Mouse (Mus musculus) retina, postnatal 1 day (tissue): ENCODE data around the gene Mastl.

ENCODE experiments used
- DNase-seq: peaks from one replicate; pipeline ENCODE4 v3.0.0-alpha.2; 2012

The Mastl gene

DNA sequence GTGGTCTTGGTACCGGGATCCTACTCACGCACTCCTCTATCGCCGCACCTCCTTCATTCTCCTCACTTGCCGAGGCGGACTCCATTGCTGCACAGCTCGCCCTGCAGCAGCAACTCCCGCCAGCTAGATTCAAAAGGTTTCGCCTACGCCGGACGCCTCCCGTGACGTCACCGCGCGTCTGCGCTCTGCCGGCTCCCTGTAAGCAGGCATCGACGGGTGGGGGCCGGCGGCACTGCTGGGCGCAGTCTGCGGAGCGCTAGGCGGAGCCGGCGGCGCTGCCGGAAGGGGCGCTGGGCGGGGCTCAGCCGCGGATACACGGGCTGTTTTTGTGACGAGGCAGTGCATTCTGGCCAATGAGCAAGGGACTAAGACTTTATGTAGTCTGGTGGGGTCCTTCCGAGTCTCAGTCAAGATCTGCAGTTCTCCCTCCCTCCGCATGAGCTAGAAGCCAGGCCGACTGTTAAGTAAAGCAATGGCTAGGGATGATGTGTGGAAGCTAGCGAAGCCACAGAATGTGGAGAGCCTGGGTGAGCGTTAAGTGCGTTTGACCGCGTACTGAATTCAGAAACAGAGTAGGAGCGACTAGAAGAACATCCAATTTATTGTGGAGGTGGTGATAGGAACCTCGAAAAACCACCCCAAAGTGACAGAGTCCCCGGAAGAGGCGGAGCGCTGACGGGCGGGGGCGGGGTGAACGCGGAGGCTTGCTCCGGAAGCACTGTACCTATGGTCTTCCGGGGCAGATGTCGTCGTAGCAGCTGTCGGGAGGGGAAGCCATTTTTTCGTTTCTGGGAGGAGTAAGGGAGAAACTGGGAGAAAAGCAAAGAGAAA is at the start of gene Mastl, which contains the start of gene Yme1l1:
Gene Mastl, minus strand, starts transcription at position 248 of the 831 bp plus-strand sequence.
Gene Yme1l1, plus strand, starts transcription at position 593 of the 831 bp plus-strand sequence.
- DNase-seq, result peak; percentile 98

- DNase-seq, result no peak
These were observed 47.3 kb upstream of the Mastl start for GRCm38 (mm10) chr2:23202900-23203670.

GRCm38 (mm10) chr2:23201034-23201433 is 45.2 kb upstream of the Mastl start:
- DNase-seq, result no peak

- DNase-seq, result no peak
These were observed 38.5 kb upstream of the Mastl start for GRCm38 (mm10) chr2:23194366-23194765.

DNA sequence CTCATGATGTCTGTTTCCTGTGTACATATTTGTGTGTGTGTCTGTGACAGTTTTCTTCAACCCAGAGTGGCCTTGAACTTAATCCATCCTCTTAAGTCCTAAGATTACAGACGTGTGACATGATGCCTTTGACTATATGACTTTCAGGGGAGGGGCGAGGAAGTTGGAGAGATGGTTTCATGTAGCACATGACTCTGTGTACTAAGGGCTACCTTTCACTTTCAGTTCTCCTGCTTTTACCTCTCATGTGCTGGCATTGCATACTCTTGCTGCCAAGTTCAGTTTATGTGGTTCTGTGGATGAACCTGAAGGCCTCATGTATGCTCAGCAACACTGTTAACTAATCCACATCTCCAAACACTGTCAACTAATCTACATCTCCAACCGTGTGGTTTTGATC is 16.5 kb upstream of the Mastl start:
- no peak for DNase-seq

DNA sequence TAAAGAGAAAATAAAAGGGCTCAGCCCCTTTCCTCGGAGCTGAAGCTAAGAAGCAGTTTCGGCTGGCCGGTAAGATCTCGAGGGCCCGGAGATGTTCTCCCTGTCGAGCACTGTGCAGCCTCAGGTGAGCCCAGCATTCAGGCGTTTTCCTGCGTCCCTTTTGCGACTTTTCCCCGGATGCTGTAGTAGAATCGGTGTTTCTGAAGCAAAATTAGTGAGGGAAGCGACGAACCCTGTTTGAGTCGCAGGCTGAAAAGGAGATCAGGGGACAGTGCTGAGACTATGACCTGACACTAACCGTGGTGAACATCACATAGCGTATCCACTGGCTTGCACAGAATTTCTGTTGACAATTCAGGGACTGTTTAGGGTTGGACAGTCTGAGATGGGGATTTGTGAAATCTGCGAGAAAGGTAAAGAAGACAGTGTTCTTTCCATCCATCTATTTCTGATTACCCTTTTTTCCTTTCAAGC is 821 bp upstream of the Mastl start:
- no peak for DNase-seq

GRCm38 (mm10) chr2:23155199-23155621 is 614 bp downstream of the Mastl start:
- DNase-seq, result no peak

DNA sequence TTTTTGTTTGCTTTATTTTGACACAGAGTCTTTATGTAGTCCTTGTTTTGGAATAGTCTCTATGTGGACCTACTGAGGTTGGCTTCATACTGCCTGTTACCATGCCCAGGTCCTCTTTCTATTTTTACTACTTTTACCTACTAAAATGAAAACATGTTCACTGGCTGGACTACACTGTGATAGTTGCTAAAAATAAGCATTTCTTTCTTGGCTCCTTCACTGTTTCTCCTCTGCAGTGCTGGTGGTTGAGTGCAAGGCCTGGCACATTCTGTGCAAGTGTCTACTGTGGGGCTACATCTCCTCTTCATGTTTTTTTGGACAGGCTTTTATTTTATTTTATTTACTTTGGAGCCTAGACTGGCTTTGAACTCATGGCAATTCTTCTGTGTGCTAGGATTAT is 36.3 kb downstream of the Mastl start:
- DNase-seq, result no peak

DNA sequence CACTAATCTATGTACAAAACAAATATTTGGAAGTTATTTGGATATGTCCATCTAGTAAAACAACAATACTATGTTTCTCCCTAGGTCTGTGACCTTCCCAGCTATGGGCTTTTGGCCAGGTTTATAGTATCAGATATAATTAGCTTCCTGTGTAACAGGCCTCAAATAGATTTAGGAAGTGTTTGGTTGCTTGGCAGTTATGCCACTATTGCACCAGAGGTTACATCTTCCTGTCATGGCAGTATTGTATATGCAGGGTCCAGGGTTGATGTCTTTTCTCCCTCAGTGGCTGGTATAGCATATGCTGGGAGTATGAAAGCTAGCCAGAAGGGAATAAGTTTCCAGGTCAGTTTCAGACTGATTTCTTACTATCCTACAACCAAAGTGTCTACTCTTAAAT is 53.6 kb downstream of the Mastl start:
- DNase-seq, result no peak

- no peak for DNase-seq
These were observed 58.8 kb downstream of the Mastl start for GRCm38 (mm10) chr2:23097028-23097427.

DNA sequence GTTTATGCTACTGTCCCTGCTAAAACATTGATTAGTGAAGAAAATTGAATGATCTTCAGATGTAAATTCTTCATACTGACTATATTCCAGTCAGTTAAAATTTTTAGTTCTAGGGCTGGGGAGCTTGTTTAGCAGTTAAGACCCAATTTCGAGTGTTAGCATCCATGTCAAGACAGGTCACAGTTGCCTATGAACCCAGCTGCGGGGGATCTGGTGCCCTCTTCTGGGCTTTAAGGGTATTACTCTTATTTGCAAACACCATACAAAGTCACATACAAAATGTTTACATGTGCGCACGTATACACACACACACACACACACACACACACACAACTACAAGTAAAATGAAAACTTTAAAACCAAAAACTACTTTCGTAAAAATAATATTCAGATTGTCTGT is 63.6 kb downstream of the Mastl start:
- peak; percentile 51 for DNase-seq

DNA sequence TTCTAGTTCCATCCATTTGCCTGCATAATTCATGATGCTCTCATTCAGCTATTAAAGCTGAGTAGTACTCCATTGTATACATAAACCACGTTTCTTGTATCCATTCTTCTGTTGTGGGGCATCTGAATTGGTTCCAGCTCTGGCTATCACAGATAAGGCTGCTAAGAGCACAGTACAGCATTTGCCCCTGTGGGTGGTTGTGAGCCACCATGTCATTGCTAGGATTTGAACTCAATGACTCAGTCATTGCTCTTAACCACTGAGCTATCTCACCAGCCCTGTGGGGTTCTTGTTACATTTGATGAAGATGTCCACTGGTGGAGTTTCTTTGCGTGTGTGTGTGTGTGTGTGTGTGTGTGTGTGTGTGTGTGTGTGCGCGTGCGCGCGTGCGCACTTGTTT is 71.3 kb downstream of the Mastl start:
- no peak for DNase-seq

GRCm38 (mm10) chr2:23078588-23078987 is 77.2 kb downstream of the Mastl start:
- no peak for DNase-seq

DNA sequence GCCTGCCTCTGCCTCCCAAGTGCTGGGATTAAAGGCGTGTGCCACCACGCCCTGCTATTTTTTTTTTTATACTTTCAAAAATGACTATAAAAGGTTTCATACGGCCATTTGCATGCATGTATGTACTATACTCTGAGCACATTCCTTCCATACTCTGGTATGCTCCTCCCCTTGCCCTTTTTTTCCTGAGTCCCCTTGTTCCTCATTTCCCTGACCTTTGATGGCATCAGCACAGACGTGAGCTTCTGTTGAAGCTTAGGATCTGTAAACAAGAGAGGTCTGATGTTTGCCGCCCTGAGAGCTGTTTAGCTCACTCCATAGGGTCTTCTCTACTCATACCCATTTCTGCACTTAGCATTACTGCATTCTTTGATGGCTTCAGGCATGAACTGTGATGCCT is 78.1 kb downstream of the Mastl start:
- DNase-seq, result no peak

- no peak for DNase-seq
These were observed 79.0 kb downstream of the Mastl start for GRCm38 (mm10) chr2:23076783-23077182.

DNA sequence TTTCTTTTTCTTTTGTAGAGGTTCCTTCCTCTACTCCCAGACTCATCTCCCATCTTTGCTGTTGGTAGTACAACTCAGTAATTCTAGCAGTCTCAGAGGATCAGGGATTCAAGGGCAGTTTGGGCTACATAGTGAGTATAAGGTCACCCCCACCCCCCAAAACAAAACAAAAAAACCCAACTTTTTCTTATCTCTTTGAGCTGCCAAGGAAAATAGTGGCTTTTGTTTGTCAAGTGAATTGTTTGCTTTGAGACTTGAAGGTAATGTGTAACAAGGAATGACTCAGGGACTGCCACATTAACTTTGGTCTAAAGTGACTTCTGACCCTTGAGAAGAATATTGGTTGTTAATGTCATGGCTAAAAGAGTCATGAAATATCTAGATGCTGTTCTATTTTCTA is 80.0 kb downstream of the Mastl start:
- no peak for DNase-seq

DNA sequence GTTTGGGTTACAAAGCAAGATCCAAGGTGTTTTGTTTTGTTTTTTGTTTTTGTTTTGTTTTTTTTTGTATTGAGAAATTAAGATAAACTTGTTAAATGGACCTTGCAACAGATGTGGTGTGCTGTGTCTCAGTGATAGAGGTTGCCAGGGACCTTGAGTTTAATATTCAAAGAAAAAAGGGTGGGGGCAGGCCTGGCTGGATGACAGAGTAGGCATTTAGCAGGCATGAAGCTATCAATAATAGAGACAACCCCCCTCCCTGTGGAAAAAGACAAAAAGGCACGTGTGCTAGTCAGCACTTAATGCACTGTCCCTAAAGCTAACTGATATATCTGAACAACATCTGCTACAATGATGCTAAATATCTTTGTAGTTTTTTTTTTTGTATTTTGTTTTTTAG is 84.4 kb downstream of the Mastl start:
- DNase-seq, result no peak

- DNase-seq, result no peak
These were observed 85.3 kb downstream of the Mastl start for GRCm38 (mm10) chr2:23070491-23070890.

DNA sequence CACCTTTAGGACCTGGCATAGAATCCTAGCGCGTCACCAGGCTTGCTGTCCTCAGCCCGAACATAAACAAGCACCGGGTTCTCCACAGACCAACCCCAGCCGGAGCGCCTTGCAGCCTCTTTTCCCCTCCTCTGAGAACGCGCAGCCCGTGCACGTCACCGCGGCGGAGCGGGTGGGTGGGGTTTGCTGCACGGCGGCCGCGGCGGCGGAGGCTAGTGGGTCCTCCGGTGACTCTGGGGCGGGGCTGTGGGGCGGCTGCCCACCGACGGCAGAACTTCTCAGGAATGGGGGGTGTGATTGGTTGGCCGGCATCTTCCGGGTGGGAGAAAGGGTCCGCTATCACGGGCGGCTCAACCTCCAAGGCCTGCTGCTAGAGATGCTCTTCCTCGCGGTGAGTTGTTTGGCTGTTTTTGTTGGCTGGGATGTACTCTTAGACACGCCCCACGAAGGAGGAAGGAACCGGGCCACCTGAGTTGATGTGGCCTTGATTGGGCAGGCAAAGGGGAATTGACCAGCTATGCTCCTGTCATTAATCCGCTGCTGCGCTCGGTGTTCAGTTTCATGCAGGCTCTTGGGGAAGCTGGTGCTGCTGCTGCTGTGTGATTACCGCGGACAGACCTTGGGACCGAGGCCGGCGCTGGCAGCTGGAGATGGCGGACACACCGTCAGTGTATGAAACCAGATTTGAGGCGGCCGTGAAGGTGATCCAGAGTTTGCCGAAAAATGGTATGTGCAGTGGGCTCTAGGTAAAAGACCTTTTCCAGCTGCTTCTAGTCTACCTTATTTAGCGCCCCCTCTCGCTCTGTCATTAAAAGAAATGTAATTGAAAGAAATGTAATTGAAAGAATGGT is 86.7 kb downstream of the Mastl start:
- DNase-seq, result peak; percentile 94

DNA sequence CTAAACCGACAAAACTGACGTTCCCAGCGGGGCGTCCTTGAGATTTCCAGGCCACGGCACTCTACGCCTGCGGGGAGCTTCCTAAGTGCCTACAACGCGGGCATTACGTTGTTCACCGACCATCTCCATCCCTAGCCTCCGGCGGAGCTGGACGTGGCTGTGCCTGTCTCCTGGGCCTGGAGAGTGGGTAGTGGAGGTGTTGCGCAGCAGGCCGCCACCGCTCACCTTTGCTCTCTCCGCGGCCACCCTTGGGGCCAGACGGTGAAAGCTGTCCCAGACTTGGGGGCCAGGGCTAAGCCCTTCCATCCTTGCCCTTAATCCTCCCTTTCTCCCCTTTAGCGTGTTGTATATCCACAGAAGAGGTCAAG is 87.5 kb downstream of the Mastl start:
- no peak for DNase-seq

- DNase-seq, result peak; percentile 98
These were observed 88.1 kb downstream of the Mastl start, which contains the start of gene Acbd5 for GRCm38 (mm10) chr2:23067552-23068369. Acbd5 (plus strand) TSS chr2:23068167.
